Mouse (Mus musculus) induced T-regulatory cell, adult 2 months (primary cell): ENCODE measurements around the gene Plcd3.

Source experiments
- DNase-seq: peaks from one replicate; pipeline ENCODE4 v3.0.0-alpha.2; 2012; ENCODE audit warnings: low read depth

The Plcd3 gene

GRCm38 (mm10) chr11:103117591-103118009, 16.1 kb upstream of the Plcd3 start:
- peak; percentile 71 for DNase-seq

- DNase-seq, result peak; percentile 82
Observed at GRCm38 (mm10) chr11:103116959-103117590, 15.6 kb upstream of the Plcd3 start.

GRCm38 (mm10) chr11:103116008-103116818, 14.8 kb upstream of the Plcd3 start, which contains the start of gene Hexim1:
Gene Hexim1 (plus strand): TSS chr11:103116231.
- DNase-seq, result peak; percentile 100

- no peak for DNase-seq
Observed at GRCm38 (mm10) chr11:103115163-103116007, 13.9 kb upstream of the Plcd3 start.

- peak; percentile 36 for DNase-seq
Observed at GRCm38 (mm10) chr11:103114270-103114943, 12.9 kb upstream of the Plcd3 start.

- no peak for DNase-seq
Observed at GRCm38 (mm10) chr11:103113771-103114170, 12.3 kb upstream of the Plcd3 start.

GRCm38 (mm10) chr11:103113005-103113404, 11.5 kb upstream of the Plcd3 start:
- no peak for DNase-seq

GRCm38 (mm10) chr11:103112552-103112912, 11.1 kb upstream of the Plcd3 start:
- DNase-seq, result no peak

- DNase-seq, result no peak
Observed at GRCm38 (mm10) chr11:103111881-103112551, 10.6 kb upstream of the Plcd3 start.

GRCm38 (mm10) chr11:103111301-103111700, 9.8 kb upstream of the Plcd3 start:
- DNase-seq, result no peak

GRCm38 (mm10) chr11:103106386-103106785, 4.9 kb upstream of the Plcd3 start:
- no peak for DNase-seq

- no peak for DNase-seq
Observed at GRCm38 (mm10) chr11:103105810-103106209, 4.4 kb upstream of the Plcd3 start.

GRCm38 (mm10) chr11:103105180-103105725, 3.8 kb upstream of the Plcd3 start:
- no peak for DNase-seq

GRCm38 (mm10) chr11:103104469-103104868, 3.0 kb upstream of the Plcd3 start:
- no peak for DNase-seq

GRCm38 (mm10) chr11:103103621-103104020, 2.2 kb upstream of the Plcd3 start:
- peak; percentile 55 for DNase-seq

- DNase-seq, result peak; percentile 98
Observed at GRCm38 (mm10) chr11:103102725-103103349, 1.4 kb upstream of the Plcd3 start.

GRCm38 (mm10) chr11:103101866-103102501, 526 bp upstream of the Plcd3 start:
- peak; percentile 77 for DNase-seq

GRCm38 (mm10) chr11:103100361-103100760, 1.1 kb downstream of the Plcd3 start:
- DNase-seq, result peak; percentile 39

- DNase-seq, result no peak
Observed at GRCm38 (mm10) chr11:103099352-103099940, 2.0 kb downstream of the Plcd3 start.
